Mouse (Mus musculus) C2C12 (cell line): ENCODE measurements at regions not wholly inside any gene's neighbourhood (a gene's known extent, or its start where the extent isn't known, plus 50 kb on each side); places are given as distances from the start of the nearest gene placed in this dataset.

Experiments
- CTCF ChIP-seq: IDR thresholded peaks from one replicate; pipeline ENCODE4 v1.5.1; 2011; ENCODE audit not compliant: control insufficient read depth, insufficient read depth, insufficient read length
- FOSL1 ChIP-seq: IDR thresholded peaks from one replicate; pipeline ENCODE4 v1.8.0; 2011; ENCODE audit warnings: mild to moderate bottlenecking, low read length; ENCODE audit not compliant: poor library complexity, insufficient read depth, severe bottlenecking
- USF1 ChIP-seq: IDR thresholded peaks from one replicate; pipeline ENCODE4 v1.6.1; 2011; ENCODE audit warnings: low read depth, mild to moderate bottlenecking, control low read depth, moderate library complexity

DNA sequence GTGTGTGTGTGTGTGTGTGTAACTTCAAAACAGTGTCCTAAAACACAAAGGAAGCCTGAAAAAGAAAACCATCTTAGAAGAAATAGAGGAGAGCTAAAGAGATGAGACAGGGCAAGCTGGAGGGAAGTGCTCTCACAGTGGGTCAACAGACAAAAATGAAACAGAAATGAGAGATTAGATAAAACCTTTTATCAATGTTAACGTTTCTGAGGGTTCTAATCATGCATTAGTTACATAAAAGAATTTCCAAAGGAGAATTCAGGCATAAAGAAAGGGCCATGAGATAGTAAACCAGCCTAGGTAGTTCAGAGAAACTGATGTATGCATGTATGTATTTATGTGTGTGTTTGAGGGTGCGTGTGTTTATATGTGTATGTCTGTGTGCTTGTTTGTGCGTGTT lies 319.7 kb upstream of the Runx1 start:
- TF ChIP-seq CTCF (no peak), USF1 (no peak), FOSL1 (no peak)
